Mouse (Mus musculus): ENCODE data around the gene Cyp1a2.

Gene Cyp1a2

GRCm38 (mm10) chr9:57683520-57683919 is at the start of gene Cyp1a2:
Gene Cyp1a2, minus strand, starts transcription at chr9:57683703.
- no peak for DNase-seq

- DNase-seq = no peak
Measured at GRCm38 (mm10) chr9:57728312-57728711, 44.8 kb upstream of the Cyp1a2 start.

GRCm38 (mm10) chr9:57724701-57725100 is 41.2 kb upstream of the Cyp1a2 start:
- no peak for DNase-seq

GRCm38 (mm10) chr9:57723796-57724195 is 40.3 kb upstream of the Cyp1a2 start:
- DNase-seq = no peak

GRCm38 (mm10) chr9:57723315-57723715 is 39.8 kb upstream of the Cyp1a2 start:
- DNase-seq = no peak

GRCm38 (mm10) chr9:57722371-57722770 is 38.9 kb upstream of the Cyp1a2 start:
- no peak for DNase-seq

- no peak for DNase-seq
Measured at GRCm38 (mm10) chr9:57720736-57721135, 37.2 kb upstream of the Cyp1a2 start.

- DNase-seq = no peak
Measured at GRCm38 (mm10) chr9:57718408-57718807, 34.9 kb upstream of the Cyp1a2 start.

- DNase-seq = no peak
Measured at GRCm38 (mm10) chr9:57712194-57712593, 28.7 kb upstream of the Cyp1a2 start.

- peak in 1 of 2 experiments; percentile 23 for DNase-seq
Measured at GRCm38 (mm10) chr9:57710214-57710613, 26.7 kb upstream of the Cyp1a2 start.

- no peak for DNase-seq
Measured at GRCm38 (mm10) chr9:57708720-57709274, 25.3 kb upstream of the Cyp1a2 start.

GRCm38 (mm10) chr9:57708068-57708719 is 24.7 kb upstream of the Cyp1a2 start, which contains the start of gene Edc3:
Gene Edc3, plus strand, starts transcription at chr9:57708540.
- DNase-seq = peak; percentile 72 to 82

- DNase-seq = no peak
Measured at GRCm38 (mm10) chr9:57706496-57706895, 23.0 kb upstream of the Cyp1a2 start.

- no peak for DNase-seq
Measured at GRCm38 (mm10) chr9:57698466-57699150, 15.1 kb upstream of the Cyp1a2 start.

- DNase-seq = no peak
Measured at GRCm38 (mm10) chr9:57697380-57697779, 13.9 kb upstream of the Cyp1a2 start.

- no peak for DNase-seq
Measured at GRCm38 (mm10) chr9:57696380-57697285, 13.1 kb upstream of the Cyp1a2 start.

- DNase-seq = no peak
Measured at GRCm38 (mm10) chr9:57694108-57694507, 10.6 kb upstream of the Cyp1a2 start.

GRCm38 (mm10) chr9:57688606-57689005 is 5.1 kb upstream of the Cyp1a2 start:
- DNase-seq = no peak

- no peak for DNase-seq
Measured at GRCm38 (mm10) chr9:57688158-57688557, 4.7 kb upstream of the Cyp1a2 start.

GRCm38 (mm10) chr9:57687751-57688150 is 4.2 kb upstream of the Cyp1a2 start, which contains the start of gene Cyp1a1:
Gene Cyp1a1, plus strand, starts transcription at chr9:57687928.
- DNase-seq = no peak

GRCm38 (mm10) chr9:57686011-57686410 is 2.5 kb upstream of the Cyp1a2 start:
- no peak for DNase-seq

GRCm38 (mm10) chr9:57681411-57681810 is 2.1 kb downstream of the Cyp1a2 start:
- DNase-seq = no peak

GRCm38 (mm10) chr9:57671500-57671899 is 12.0 kb downstream of the Cyp1a2 start:
- no peak for DNase-seq
